Mouse (Mus musculus): ENCODE measurements around the gene Kcnq1.

DNA sequence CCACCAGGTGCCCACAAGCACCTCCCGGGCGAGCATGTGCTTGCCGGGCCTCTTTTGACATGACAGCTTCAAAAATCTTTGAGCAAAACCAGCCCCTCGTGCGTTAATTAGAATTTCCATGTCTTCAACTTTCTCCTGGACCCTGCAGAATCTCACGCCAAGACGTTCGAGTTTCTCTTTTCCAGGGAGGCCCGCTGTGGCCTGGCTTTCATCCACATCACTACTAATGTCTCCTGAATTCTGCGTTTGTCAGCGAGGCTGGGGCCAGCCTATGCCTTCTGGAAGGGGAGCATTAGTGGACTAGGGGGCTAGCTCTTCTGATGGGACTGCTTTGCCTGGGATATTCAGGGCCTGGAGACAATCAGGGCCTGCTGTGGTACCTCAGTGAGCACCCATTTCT lies 159.2 kb downstream of the Kcnq1 start:
- TF ChIP-seq GATA1 (IDR thresholded peaks at IDR 0.05; ENCODE audit: borderline replicate concordance, low read length) (no peak), FLI1 (IDR thresholded peaks at IDR 0.05; ENCODE audit: low read length) (no peak)
